Mouse (Mus musculus) lung, postnatal 4 days (tissue): ENCODE data around the gene Tcf19.
A peak's percentile ranks its signal among the peaks of the same experiment; 100 is the strongest.
"Not testable (repeated sequence)": the region's sequence is repeated elsewhere in the genome, so short reads cannot be mapped to it uniquely, and the experiment has no call there.

Experiments used
- DNase-seq, 2 experiments: peaks; one replicate each; pipeline ENCODE4 v3.0.0; 2021

The Tcf19 gene

GRCm38 (mm10) chr17:35532360-35532759, 15.7 kb upstream of the Tcf19 start:
- no peak for DNase-seq

- no peak for DNase-seq
Observed at GRCm38 (mm10) chr17:35526644-35527043, 10.0 kb upstream of the Tcf19 start.

- no peak for DNase-seq
Observed at GRCm38 (mm10) chr17:35524354-35524753, 7.7 kb upstream of the Tcf19 start.

GRCm38 (mm10) chr17:35517526-35517925, 902 bp upstream of the Tcf19 start:
- DNase-seq = peak in 1 of 2 experiments; percentile 20

- DNase-seq = peak; percentile 51 to 56
Observed at GRCm38 (mm10) chr17:35515911-35516640, 548 bp downstream of the Tcf19 start.

GRCm38 (mm10) chr17:35514756-35515155, 1.9 kb downstream of the Tcf19 start:
- no peak for DNase-seq

- DNase-seq = peak; percentile 53 to 83
Observed at GRCm38 (mm10) chr17:35513886-35514285, 2.7 kb downstream of the Tcf19 start.

- no peak for DNase-seq
Observed at GRCm38 (mm10) chr17:35512916-35513626, 3.6 kb downstream of the Tcf19 start.

GRCm38 (mm10) chr17:35509284-35509683, 7.3 kb downstream of the Tcf19 start:
- DNase-seq = peak; percentile 62 to 63

GRCm38 (mm10) chr17:35508279-35508678, 8.3 kb downstream of the Tcf19 start:
- DNase-seq = not testable (repeated sequence)

GRCm38 (mm10) chr17:35507556-35508260, 8.9 kb downstream of the Tcf19 start:
- no peak for DNase-seq

- no peak for DNase-seq
Observed at GRCm38 (mm10) chr17:35506881-35507280, 9.7 kb downstream of the Tcf19 start.

- DNase-seq = no peak
Observed at GRCm38 (mm10) chr17:35505776-35506175, 10.8 kb downstream of the Tcf19 start, which contains the start of gene Pou5f1. Gene Pou5f1, plus strand, starts transcription at chr17:35506018.

GRCm38 (mm10) chr17:35504628-35505481, 11.8 kb downstream of the Tcf19 start:
- DNase-seq = no peak

- no peak for DNase-seq
Observed at GRCm38 (mm10) chr17:35503849-35504248, 12.8 kb downstream of the Tcf19 start.

- no peak for DNase-seq
Observed at GRCm38 (mm10) chr17:35502762-35503161, 13.9 kb downstream of the Tcf19 start.

- DNase-seq = no peak
Observed at GRCm38 (mm10) chr17:35502226-35502625, 14.4 kb downstream of the Tcf19 start.

- DNase-seq = no peak
Observed at GRCm38 (mm10) chr17:35497124-35497523, 19.5 kb downstream of the Tcf19 start.

GRCm38 (mm10) chr17:35490320-35490719, 26.3 kb downstream of the Tcf19 start:
- no peak for DNase-seq

GRCm38 (mm10) chr17:35488041-35488440, 28.6 kb downstream of the Tcf19 start:
- DNase-seq = no peak

GRCm38 (mm10) chr17:35486726-35487125, 29.9 kb downstream of the Tcf19 start:
- no peak for DNase-seq

- DNase-seq = no peak
Observed at GRCm38 (mm10) chr17:35485702-35486101, 30.9 kb downstream of the Tcf19 start.

GRCm38 (mm10) chr17:35484066-35484465, 32.6 kb downstream of the Tcf19 start:
- DNase-seq = peak; percentile 43 to 69
